Mouse (Mus musculus) lung, postnatal 0 days (tissue): Measurements from ENCODE around the gene Tesc. TPM values are rescaled to one million over a fixed set of nuclear protein-coding genes. Genes with fewer than 3 reads are reported as not detected.
A peak's percentile ranks its signal among the peaks of the same experiment; 100 is the strongest.

Experiments used
- ATAC-seq: fragments of 200-750 bp; cut with Nextera tagmentation; 2 replicates; pipeline ENCODE4 v1.8.0; 2017; ENCODE audit warnings: moderate library complexity
- DNase-seq: peaks from one replicate; pipeline ENCODE4 v3.0.0-alpha.2; 2016; ENCODE audit warnings: low spot score
- H3K27ac ChIP-seq: fragments of 300-500 bp; sonication (generic); 2 replicates; pipeline ENCODE4 v1.5.1; 2014; ENCODE audit warnings: antibody characterized with exemption, mild to moderate bottlenecking, low read length, mixed read lengths
- H3K27me3 ChIP-seq: fragments of 300-500 bp; sonication (generic); replicated peaks from 2 replicates; pipeline ENCODE4 v1.6.1; 2014; ENCODE audit warnings: low read length, mixed read lengths; ENCODE audit not compliant: insufficient read depth
- H3K36me3 ChIP-seq: fragments of 300-500 bp; sonication (generic); 2 replicates; pipeline ENCODE4 v1.6.1; 2014; ENCODE audit warnings: low read length, mixed read lengths; ENCODE audit not compliant: insufficient read depth
- H3K4me1 ChIP-seq: fragments of 300-500 bp; sonication (generic); 2 replicates; pipeline ENCODE4 v1.6.1; 2014; ENCODE audit warnings: antibody characterized with exemption, low read depth, low read length, mixed read lengths; ENCODE audit not compliant: insufficient read depth
- H3K4me2 ChIP-seq: fragments of 300-500 bp; sonication (generic); replicated peaks from 2 replicates; pipeline ENCODE4 v1.6.1; 2014; ENCODE audit warnings: low read depth, mild to moderate bottlenecking, low read length, moderate library complexity, mixed read lengths
- H3K4me3 ChIP-seq: fragments of 300-500 bp; sonication (generic); 2 replicates; pipeline ENCODE4 v1.5.1; 2014; ENCODE audit warnings: low read depth, low read length
- H3K9ac ChIP-seq: fragments of 300-500 bp; sonication (generic); replicated peaks from 2 replicates; pipeline ENCODE4 v1.6.1; 2014; ENCODE audit warnings: low read depth, mild to moderate bottlenecking
- H3K9me3 ChIP-seq: fragments of 300-500 bp; sonication (generic); 2 replicates; pipeline ENCODE4 v1.6.1; 2016; ENCODE audit warnings: low read length, mixed read lengths
- CTCF ChIP-seq: IDR thresholded peaks from 2 replicates; pipeline ENCODE4 v1.5.1; 2016; ENCODE audit warnings: antibody characterized with exemption, mild to moderate bottlenecking
- EP300 ChIP-seq: IDR thresholded peaks from 2 replicates; pipeline ENCODE4 v1.6.1; 2016; ENCODE audit warnings: antibody characterized with exemption, mild to moderate bottlenecking, control low read depth
- WGBS: fragments of 180-500 bp; shearing (Covaris S2); extraction: QIAGEN DNeasy Blood & Tissue Kit; methylation state at CpG from one replicate; pipeline ENCODE4 v1.1.7; 2014; 5-methylcytosine and 5-hydroxymethylcytosine counted together
- polyA plus RNA-seq: library from polyadenylated mRNA; unstranded; fragments of >200 nt; fragmentation: Nextera tagmentation; extraction: Ambion mirVana; gene quantifications from 2 replicates; pipeline ENCODE4 v1.2.1, GENCODE M21; 2015

Tesc gene
- polyA plus RNA-seq, 1 experiment from 2014 or later: 1.5 TPM

GRCm38 (mm10) chr5:118051981-118052662 lies 24.6 kb downstream of the Tesc start:
- no peak overlapping the region for H3K4me3 ChIP-seq
- WGBS: 54% methylated on average over 8 of the region's 8 CpGs
- no peak for TF ChIP-seq EP300
- no peaks in the 10 kb centered on the region for H3K4me1 ChIP-seq
- no peaks in the 10 kb centered on the region for H3K36me3 ChIP-seq
- no peak overlapping the region for H3K4me2 ChIP-seq
- no peaks in the 10 kb centered on the region for H3K9me3 ChIP-seq
- ATAC-seq: no peak
- H3K27me3 ChIP-seq: no peaks in the 10 kb centered on the region
- H3K9ac ChIP-seq: no peak overlapping the region
- DNase-seq: no peak
- no peak overlapping the region for H3K27ac ChIP-seq

GRCm38 (mm10) chr5:118053205-118053604 lies 25.7 kb downstream of the Tesc start:
- H3K4me2 ChIP-seq: no peak overlapping the region
- H3K9ac ChIP-seq: no peak overlapping the region
- H3K4me3 ChIP-seq: no peak overlapping the region
- DNase-seq: no peak
- 87% methylated on average over 2 of the region's 2 CpGs for WGBS
- no peaks in the 10 kb centered on the region for H3K4me1 ChIP-seq
- no peaks in the 10 kb centered on the region for H3K9me3 ChIP-seq
- no peaks in the 10 kb centered on the region for H3K27me3 ChIP-seq
- no peak for ATAC-seq
- no peaks in the 10 kb centered on the region for H3K36me3 ChIP-seq
- TF ChIP-seq CTCF (no peak), EP300 (no peak)
- no peak overlapping the region for H3K27ac ChIP-seq

GRCm38 (mm10) chr5:118057508-118058111 lies 30.1 kb downstream of the Tesc start:
- H3K4me1 ChIP-seq: no peaks in the 10 kb centered on the region
- H3K4me2 ChIP-seq: no peak overlapping the region
- H3K4me3 ChIP-seq: no peak overlapping the region
- H3K27me3 ChIP-seq: no peaks in the 10 kb centered on the region
- no peaks in the 10 kb centered on the region for H3K36me3 ChIP-seq
- no peak overlapping the region for H3K27ac ChIP-seq
- TF ChIP-seq CTCF (no peak), EP300 (no peak)
- WGBS: 29% methylated on average over 8 of the region's 8 CpGs
- peak; percentile 50 for ATAC-seq
- H3K9me3 ChIP-seq: no peaks in the 10 kb centered on the region
- peak; percentile 31 for DNase-seq
- H3K9ac ChIP-seq: no peak overlapping the region

- ATAC-seq: no peak
- no peaks in the 10 kb centered on the region for H3K36me3 ChIP-seq
- 82% methylated on average over 10 of the region's 10 CpGs for WGBS
- TF ChIP-seq CTCF: no peak
- TF ChIP-seq EP300: no peak
- DNase-seq: no peak
- no peaks in the 10 kb centered on the region for H3K27me3 ChIP-seq
- H3K4me1 ChIP-seq: no peaks in the 10 kb centered on the region
- no peak overlapping the region for H3K4me3 ChIP-seq
- H3K27ac ChIP-seq: no peak overlapping the region
- no peak overlapping the region for H3K4me2 ChIP-seq
- no peak overlapping the region for H3K9ac ChIP-seq
- H3K9me3 ChIP-seq: no peaks in the 10 kb centered on the region
Observed at GRCm38 (mm10) chr5:118058858-118059257, 31.3 kb downstream of the Tesc start.

GRCm38 (mm10) chr5:118059646-118060045 lies 32.1 kb downstream of the Tesc start:
- Histone ChIP-seq H3K36me3 (no peaks in the 10 kb centered on the region), H3K4me2 (no peak overlapping the region), H3K9me3 (no peaks in the 10 kb centered on the region), H3K9ac (no peak overlapping the region), H3K27me3 (no peaks in the 10 kb centered on the region), H3K4me1 (no peaks in the 10 kb centered on the region), H3K4me3 (no peak overlapping the region), H3K27ac (no peak overlapping the region)
- ATAC-seq: no peak
- TF ChIP-seq EP300: no peak
- no peak for TF ChIP-seq CTCF
- 85% methylated on average over 9 of the region's 9 CpGs for WGBS
- DNase-seq: no peak

- no peak overlapping the region for H3K4me3 ChIP-seq
- no peaks in the 10 kb centered on the region; the same call in 1 of the 2 replicates for H3K36me3 ChIP-seq
- no peak for DNase-seq
- WGBS: 90% methylated on average over 14 of the region's 18 CpGs
- no peak overlapping the region for H3K27ac ChIP-seq
- H3K4me1 ChIP-seq: no peaks in the 10 kb centered on the region
- H3K9ac ChIP-seq: no peak overlapping the region
- ATAC-seq: no peak
- no peaks in the 10 kb centered on the region for H3K9me3 ChIP-seq
- TF ChIP-seq CTCF (no peak), EP300 (no peak)
- no peaks in the 10 kb centered on the region for H3K27me3 ChIP-seq
- H3K4me2 ChIP-seq: no peak overlapping the region
Observed at GRCm38 (mm10) chr5:118061391-118061790, 33.8 kb downstream of the Tesc start.
